Mouse (Mus musculus): ENCODE results near the gene Utp14a. TPM values are rescaled to one million over a fixed set of nuclear protein-coding genes. Genes with fewer than 3 reads are reported as not detected.
A peak's percentile ranks its signal among the peaks of the same experiment; 100 is the strongest.

Gene Utp14a
- polyA plus RNA-seq, 1 experiment from 2014 or later = 17.2 TPM

GRCm38 (mm10) chrX:48255830-48256428 is 733 bp upstream of the Utp14a start:
- peak overlapping the region; percentile 52 for H3K4me3 ChIP-seq (ENCODE audit: low read depth, low read length)
- ATAC-seq (ENCODE audit: low read depth) (peak; percentile 58), DNase-seq (ENCODE audit: low spot score) (no peak)
- H3K4me1 ChIP-seq (ENCODE audit: control insufficient read depth, insufficient read depth, low read length) = no peaks in the 10 kb centered on the region
- no peaks in the 10 kb centered on the region for H3K27me3 ChIP-seq (replicated peaks; ENCODE audit: control insufficient read depth, insufficient read depth, low read length)
- peak overlapping the region; percentile 64 for H3K4me2 ChIP-seq (ENCODE audit: low read depth, low read length)
- peak overlapping the region; percentile 80; the same call in 1 of the 2 replicates for H3K27ac ChIP-seq (replicated peaks; ENCODE audit: low read depth, low read length)
- 24% methylated on average over 18 of the region's 18 CpGs for WGBS
- H3K9me3 ChIP-seq (ENCODE audit: control insufficient read depth, low read length) = no peaks in the 10 kb centered on the region
- 0 out of 2 replicates have a peak, but pooled peaks cover 5% of the 10 kb centered on the region for H3K36me3 ChIP-seq (ENCODE audit: control insufficient read depth, insufficient read depth, low read length)
- H3K9ac ChIP-seq (ENCODE audit: low read depth, low read length) = peak overlapping the region; percentile 55

GRCm38 (mm10) chrX:48257011-48257410 is 349 bp downstream of the Utp14a start:
- Histone ChIP-seq H3K27ac (replicated peaks; ENCODE audit: low read depth, low read length) (peak overlapping the region; percentile 61; the same call in 1 of the 2 replicates), H3K4me2 (ENCODE audit: low read depth, low read length) (peak overlapping the region; percentile 56), H3K36me3 (ENCODE audit: control insufficient read depth, insufficient read depth, low read length) (0 out of 2 replicates have a peak, but pooled peaks cover 5% of the 10 kb centered on the region), H3K27me3 (replicated peaks; ENCODE audit: control insufficient read depth, insufficient read depth, low read length) (no peaks in the 10 kb centered on the region), H3K4me3 (ENCODE audit: low read depth, low read length) (peak overlapping the region; percentile 52), H3K4me1 (ENCODE audit: control insufficient read depth, insufficient read depth, low read length) (no peaks in the 10 kb centered on the region), H3K9me3 (ENCODE audit: control insufficient read depth, low read length) (no peaks in the 10 kb centered on the region), H3K9ac (ENCODE audit: low read depth, low read length) (peak overlapping the region; percentile 60)
- no peak for ATAC-seq (ENCODE audit: low read depth)
- no peak for DNase-seq (ENCODE audit: low spot score)
- 19% methylated on average over 16 of the region's 16 CpGs for WGBS

- no peak overlapping the region for H3K27ac ChIP-seq (replicated peaks; ENCODE audit: low read depth, low read length)
- no peaks in the 10 kb centered on the region for H3K4me1 ChIP-seq (ENCODE audit: control insufficient read depth, insufficient read depth, low read length)
- ATAC-seq (ENCODE audit: low read depth) (no peak), DNase-seq (ENCODE audit: low spot score) (no peak)
- no peaks in the 10 kb centered on the region for H3K9me3 ChIP-seq (ENCODE audit: control insufficient read depth, low read length)
- H3K27me3 ChIP-seq (replicated peaks; ENCODE audit: control insufficient read depth, insufficient read depth, low read length) = no peaks in the 10 kb centered on the region
- no peak overlapping the region for H3K4me2 ChIP-seq (ENCODE audit: low read depth, low read length)
- peaks cover 12% of the 10 kb centered on the region; the same call in 1 of the 2 replicates for H3K36me3 ChIP-seq (ENCODE audit: control insufficient read depth, insufficient read depth, low read length)
- H3K4me3 ChIP-seq (ENCODE audit: low read depth, low read length) = no peak overlapping the region
- 86% methylated on average over 4 of the region's 4 CpGs for WGBS
- no peak overlapping the region for H3K9ac ChIP-seq (ENCODE audit: low read depth, low read length)
These were observed 15.0 kb downstream of the Utp14a start for GRCm38 (mm10) chrX:48271671-48272070.

GRCm38 (mm10) chrX:48274634-48275033 is 18.0 kb downstream of the Utp14a start:
- 81% methylated on average over 10 of the region's 10 CpGs for WGBS
- H3K9ac ChIP-seq (ENCODE audit: low read depth, low read length) = no peak overlapping the region
- H3K36me3 ChIP-seq (ENCODE audit: control insufficient read depth, insufficient read depth, low read length) = 0 out of 2 replicates have a peak, but pooled peaks cover 2% of the 10 kb centered on the region

GRCm38 (mm10) chrX:48278103-48278502 is 21.4 kb downstream of the Utp14a start:
- H3K9me3 ChIP-seq (ENCODE audit: control insufficient read depth, low read length) = no peaks in the 10 kb centered on the region
- no peak overlapping the region for H3K4me3 ChIP-seq (ENCODE audit: low read depth, low read length)
- H3K4me2 ChIP-seq (ENCODE audit: low read depth, low read length) = no peak overlapping the region
- H3K9ac ChIP-seq (ENCODE audit: low read depth, low read length) = no peak overlapping the region
- ATAC-seq (ENCODE audit: low read depth) (no peak), DNase-seq (ENCODE audit: low spot score) (peak; percentile 44)
- no peaks in the 10 kb centered on the region for H3K4me1 ChIP-seq (ENCODE audit: control insufficient read depth, insufficient read depth, low read length)
- 0 out of 2 replicates have a peak, but pooled peaks cover 11% of the 10 kb centered on the region for H3K36me3 ChIP-seq (ENCODE audit: control insufficient read depth, insufficient read depth, low read length)
- 45% methylated on average over 3 of the region's 3 CpGs for WGBS
- no peaks in the 10 kb centered on the region for H3K27me3 ChIP-seq (replicated peaks; ENCODE audit: control insufficient read depth, insufficient read depth, low read length)
- no peak overlapping the region for H3K27ac ChIP-seq (replicated peaks; ENCODE audit: low read depth, low read length)

More at GRCm38 (mm10) chrX:48274634-48275033, 18.0 kb downstream of the Utp14a start:
- Histone ChIP-seq H3K9me3 (ENCODE audit: control insufficient read depth, low read length) (no peaks in the 10 kb centered on the region), H3K27me3 (replicated peaks; ENCODE audit: control insufficient read depth, insufficient read depth, low read length) (no peaks in the 10 kb centered on the region), H3K27ac (replicated peaks; ENCODE audit: low read depth, low read length) (no peak overlapping the region), H3K4me2 (ENCODE audit: low read depth, low read length) (no peak overlapping the region), H3K4me1 (ENCODE audit: control insufficient read depth, insufficient read depth, low read length) (no peaks in the 10 kb centered on the region), H3K4me3 (ENCODE audit: low read depth, low read length) (no peak overlapping the region)
- ATAC-seq (ENCODE audit: low read depth) (no peak), DNase-seq (ENCODE audit: low spot score) (no peak)

- peak overlapping the region; percentile 91 for H3K27ac ChIP-seq (replicated peaks; ENCODE audit: low read depth, low read length)
- H3K9ac ChIP-seq (ENCODE audit: low read depth, low read length) = peak overlapping the region; percentile 69
- ATAC-seq (ENCODE audit: low read depth) (peak; percentile 90), DNase-seq (ENCODE audit: low spot score) (peak; percentile 95)
- H3K36me3 ChIP-seq (ENCODE audit: control insufficient read depth, insufficient read depth, low read length) = 0 out of 2 replicates have a peak, but pooled peaks cover 8% of the 10 kb centered on the region
- no peaks in the 10 kb centered on the region for H3K4me1 ChIP-seq (ENCODE audit: control insufficient read depth, insufficient read depth, low read length)
- peak overlapping the region; percentile 56 for H3K4me2 ChIP-seq (ENCODE audit: low read depth, low read length)
- 9% methylated on average over 26 of the region's 37 CpGs for WGBS
- peaks cover 6% of the 10 kb centered on the region; the same call in 1 of the 2 replicates for H3K27me3 ChIP-seq (replicated peaks; ENCODE audit: control insufficient read depth, insufficient read depth, low read length)
- H3K9me3 ChIP-seq (ENCODE audit: control insufficient read depth, low read length) = no peaks in the 10 kb centered on the region
- H3K4me3 ChIP-seq (ENCODE audit: low read depth, low read length) = peak overlapping the region; percentile 47
These were observed 27.8 kb downstream of the Utp14a start for GRCm38 (mm10) chrX:48284386-48285005.

- Histone ChIP-seq H3K27me3 (replicated peaks; ENCODE audit: control insufficient read depth, insufficient read depth, low read length) (peaks cover 6% of the 10 kb centered on the region; the same call in 1 of the 2 replicates), H3K4me2 (ENCODE audit: low read depth, low read length) (peak overlapping the region; percentile 56), H3K4me1 (ENCODE audit: control insufficient read depth, insufficient read depth, low read length) (no peaks in the 10 kb centered on the region), H3K36me3 (ENCODE audit: control insufficient read depth, insufficient read depth, low read length) (0 out of 2 replicates have a peak, but pooled peaks cover 8% of the 10 kb centered on the region), H3K27ac (replicated peaks; ENCODE audit: low read depth, low read length) (peak overlapping the region; percentile 91), H3K4me3 (ENCODE audit: low read depth, low read length) (peak overlapping the region; percentile 47), H3K9me3 (ENCODE audit: control insufficient read depth, low read length) (no peaks in the 10 kb centered on the region), H3K9ac (ENCODE audit: low read depth, low read length) (peak overlapping the region; percentile 69)
- DNase-seq (ENCODE audit: low spot score) (peak; percentile 95), ATAC-seq (ENCODE audit: low read depth) (peak; percentile 85)
- 19% methylated on average over 23 of the region's 42 CpGs for WGBS
These were observed 28.5 kb downstream of the Utp14a start for GRCm38 (mm10) chrX:48285006-48285650.

GRCm38 (mm10) chrX:48285651-48286021 is 29.0 kb downstream of the Utp14a start:
- 0 out of 2 replicates have a peak overlapping the region, but pooled peaks have one; percentile 44 for H3K27ac ChIP-seq (replicated peaks; ENCODE audit: low read depth, low read length)
- peak overlapping the region; percentile 66 for H3K9ac ChIP-seq (ENCODE audit: low read depth, low read length)
- ATAC-seq (ENCODE audit: low read depth) (peak; percentile 80), DNase-seq (ENCODE audit: low spot score) (no peak)
- H3K4me3 ChIP-seq (ENCODE audit: low read depth, low read length) = peak overlapping the region; percentile 47
- H3K9me3 ChIP-seq (ENCODE audit: control insufficient read depth, low read length) = no peaks in the 10 kb centered on the region
- 18% methylated on average over 10 of the region's 34 CpGs for WGBS
- H3K4me2 ChIP-seq (ENCODE audit: low read depth, low read length) = peak overlapping the region; percentile 56
- H3K27me3 ChIP-seq (replicated peaks; ENCODE audit: control insufficient read depth, insufficient read depth, low read length) = peaks cover 6% of the 10 kb centered on the region; the same call in 1 of the 2 replicates
- H3K4me1 ChIP-seq (ENCODE audit: control insufficient read depth, insufficient read depth, low read length) = no peaks in the 10 kb centered on the region
- 0 out of 2 replicates have a peak, but pooled peaks cover 7% of the 10 kb centered on the region for H3K36me3 ChIP-seq (ENCODE audit: control insufficient read depth, insufficient read depth, low read length)
